Mouse (Mus musculus) layer of hippocampus, postnatal 36 days (tissue): Measurements from ENCODE around the gene Map4k3. TPM values are rescaled to one million over a fixed set of nuclear protein-coding genes. Genes with fewer than 3 reads are reported as not detected.
"Not testable (repeated sequence)": the region's sequence is repeated elsewhere in the genome, so short reads cannot be mapped to it uniquely, and the experiment has no call there.

Experiments used
- DNase-seq, 2 experiments: peaks; one replicate each; pipeline ENCODE4 v3.0.0; 2022
- total RNA-seq, 2 experiments: library from RNA; stranded (reverse); gene quantifications; 2 replicates each; pipeline ENCODE4 v1.2.3; 2021

Map4k3 gene
- 10 to 100 TPM; 89.8 to 92.7 TPM for total RNA-seq

- peak; percentile 85 to 86 for DNase-seq
Observed at GRCm38 (mm10) chr17:80728062-80728858, at the start of gene Map4k3. Gene Map4k3 (minus strand): TSS chr17:80728485.

GRCm38 (mm10) chr17:80777581-80777980, 49.3 kb upstream of the Map4k3 start:
- no peak for DNase-seq

DNA sequence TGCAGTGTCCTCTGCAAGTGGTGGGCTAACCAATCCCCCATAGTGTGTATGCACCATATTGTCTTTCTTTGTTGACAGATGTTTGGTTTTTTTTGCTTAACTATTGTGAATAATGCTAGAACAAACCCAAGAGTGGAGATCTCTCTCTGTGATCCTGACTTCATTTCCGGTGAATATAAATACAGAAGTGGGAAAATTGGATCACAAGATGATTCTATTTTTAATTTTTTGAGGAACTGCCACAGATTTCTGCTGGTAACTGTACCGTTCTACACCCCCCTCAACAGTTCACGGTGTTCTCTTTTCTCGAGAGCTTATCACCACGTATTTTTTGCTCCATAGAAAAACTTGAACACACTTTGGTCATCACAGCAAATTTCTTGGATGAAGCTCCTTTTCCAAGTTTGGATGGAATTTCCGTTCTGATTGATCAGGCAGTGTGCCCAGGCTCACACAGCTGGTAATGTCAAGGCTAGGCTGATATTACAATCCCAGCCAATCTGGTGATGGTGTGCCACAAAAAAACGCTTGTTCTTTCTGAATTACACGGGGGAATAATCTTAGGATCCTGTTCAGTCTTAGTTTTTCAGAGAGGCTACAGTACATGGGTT, 47.0 kb upstream of the Map4k3 start:
- peak in 1 of 2 experiments; percentile 40 for DNase-seq

DNA sequence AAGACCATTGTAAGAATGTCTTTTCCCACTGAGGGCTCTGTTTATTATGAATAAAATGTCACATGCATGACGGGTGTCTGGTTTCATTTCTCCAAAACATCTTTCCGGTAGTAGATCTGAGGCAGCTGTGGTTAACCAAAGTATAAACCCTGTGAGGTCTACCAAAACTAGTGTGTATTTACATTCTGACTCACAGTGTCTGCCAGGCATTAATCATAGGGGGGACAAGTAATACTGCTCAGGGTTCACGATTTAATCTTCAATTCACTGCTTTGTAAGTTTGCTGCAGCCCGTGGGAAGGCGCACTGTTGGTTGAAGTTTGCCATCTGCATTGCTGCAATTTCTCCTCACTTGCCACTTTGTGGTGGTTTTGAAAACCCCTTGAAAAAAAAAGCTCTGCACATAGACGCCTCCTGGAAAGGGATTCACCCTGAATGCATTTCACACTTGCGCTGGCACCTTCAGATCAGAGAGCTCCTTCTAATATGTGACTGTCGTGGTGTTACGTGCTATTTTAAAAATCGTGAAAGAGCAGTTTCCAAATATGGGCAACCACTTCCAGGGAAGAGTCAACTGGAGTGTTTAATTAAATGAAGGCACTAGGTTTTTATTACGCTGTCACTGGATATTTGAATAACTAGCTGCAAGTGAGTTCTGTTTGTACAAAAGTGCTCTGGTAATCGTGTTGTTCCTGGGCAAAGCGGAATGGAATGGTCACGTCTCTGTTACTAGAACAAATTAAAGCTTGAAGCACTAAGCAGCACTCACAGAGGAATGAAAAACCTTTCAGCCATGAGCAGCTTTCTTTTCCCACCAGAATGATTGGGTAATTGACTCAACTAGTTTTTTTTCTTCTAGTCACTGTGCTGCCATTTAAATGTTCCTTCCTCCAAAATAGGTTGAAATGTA, 44.5 kb upstream of the Map4k3 start:
- DNase-seq = no peak

- no peak for DNase-seq
Observed at GRCm38 (mm10) chr17:80770065-80770464, 41.8 kb upstream of the Map4k3 start.

DNA sequence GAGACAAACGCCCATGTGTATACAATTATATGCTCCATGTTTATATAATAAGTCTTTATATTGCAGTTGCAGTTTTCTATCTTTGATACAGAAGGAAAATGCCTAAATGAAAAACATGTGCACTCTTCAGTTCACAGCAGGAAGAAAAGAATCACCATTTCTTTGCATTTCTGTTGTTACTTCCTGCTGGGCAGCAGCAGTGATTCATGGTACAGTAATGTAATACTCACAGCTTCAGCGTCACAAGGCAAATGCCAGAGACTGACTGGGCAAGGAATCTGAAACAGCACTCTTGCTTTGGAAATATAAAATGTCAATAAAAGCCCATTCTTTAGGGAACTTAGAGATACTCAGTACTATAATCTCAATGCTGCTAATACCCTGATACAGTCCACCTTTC, 36.9 kb upstream of the Map4k3 start:
- DNase-seq = no peak

DNA sequence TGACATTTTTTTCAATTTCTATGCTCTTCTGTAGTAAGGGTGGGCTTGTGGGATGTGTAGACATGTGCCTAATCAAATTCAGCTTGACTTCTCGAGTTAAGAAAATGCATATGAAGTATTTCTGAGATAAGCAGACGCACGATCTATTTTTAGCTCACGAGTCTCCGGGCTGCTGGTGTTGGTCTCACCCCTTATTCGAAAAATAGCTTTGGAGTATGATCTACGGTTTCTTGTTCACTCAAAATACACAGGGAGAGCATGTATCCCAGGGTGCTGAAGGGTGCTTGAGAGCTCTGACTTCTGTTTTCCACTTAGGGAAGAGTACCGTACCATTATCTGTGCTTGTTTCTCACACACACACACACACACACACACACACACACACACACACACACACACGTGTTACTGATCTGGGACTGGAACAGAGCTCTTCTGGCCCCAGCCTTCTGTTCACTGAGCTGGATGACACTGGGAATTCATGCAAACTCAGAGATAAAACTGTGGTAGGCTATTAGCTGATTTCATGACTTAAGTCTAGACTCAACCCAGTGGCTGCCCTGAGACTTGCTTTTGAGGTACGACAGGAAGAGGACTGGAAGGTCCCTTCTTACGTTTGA, 34.9 kb upstream of the Map4k3 start:
- DNase-seq = no peak

DNA sequence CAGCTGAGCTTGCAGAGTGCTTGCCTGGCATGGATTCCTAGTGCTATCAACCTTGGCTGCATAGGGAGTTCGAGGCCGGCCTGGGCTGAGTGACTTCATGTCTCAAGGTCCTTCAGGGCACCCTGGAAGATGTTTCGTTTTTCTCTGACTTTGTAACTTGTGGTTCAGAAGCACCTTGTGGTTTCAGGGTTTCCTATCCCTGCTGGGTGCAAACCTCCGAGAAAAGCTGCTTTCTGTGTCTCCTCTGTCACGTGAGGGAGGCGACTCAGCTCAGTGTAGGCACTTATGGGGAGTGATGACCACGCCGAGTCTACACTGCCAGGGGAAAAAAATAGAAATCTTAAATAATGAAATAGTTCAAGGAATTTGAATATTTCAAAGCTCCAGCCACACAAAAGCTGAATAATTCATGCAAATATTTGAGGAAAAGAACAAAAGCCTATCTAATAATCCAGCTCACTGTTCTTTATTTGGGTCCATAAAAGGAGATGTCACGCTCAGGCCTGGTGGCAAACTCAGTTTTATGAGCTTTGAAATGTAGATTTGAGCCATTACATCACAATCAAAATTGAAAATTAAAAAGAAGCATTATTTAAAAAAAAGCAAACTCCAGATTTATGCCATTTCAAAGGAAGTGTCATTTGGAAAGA, 34.2 kb upstream of the Map4k3 start:
- DNase-seq = no peak

GRCm38 (mm10) chr17:80761191-80761590, 32.9 kb upstream of the Map4k3 start:
- not testable (repeated sequence) for DNase-seq

GRCm38 (mm10) chr17:80760344-80761145, 32.3 kb upstream of the Map4k3 start:
- no peak for DNase-seq

DNA sequence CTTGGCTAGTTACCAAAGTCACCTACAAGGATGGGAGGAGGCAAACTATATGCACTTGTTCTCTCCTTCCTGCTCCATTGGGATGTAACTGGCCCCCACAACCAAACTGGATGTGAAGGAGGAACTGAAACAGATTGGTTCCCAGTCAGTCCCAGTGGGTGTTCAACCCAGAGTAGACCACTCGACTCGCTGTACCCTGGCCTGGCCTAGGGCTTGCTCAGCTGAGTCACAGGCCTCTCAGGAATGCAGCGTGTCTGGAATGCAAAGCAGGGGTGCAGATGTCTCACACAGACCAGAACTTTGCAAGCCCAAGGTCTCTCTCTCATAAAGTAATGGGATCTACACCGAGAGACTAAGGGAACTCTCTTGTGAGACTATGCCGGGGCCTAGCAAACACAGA, 27.8 kb upstream of the Map4k3 start:
- no peak for DNase-seq

- DNase-seq = peak in 1 of 2 experiments; percentile 31
Observed at GRCm38 (mm10) chr17:80755076-80755871, 27.0 kb upstream of the Map4k3 start.

DNA sequence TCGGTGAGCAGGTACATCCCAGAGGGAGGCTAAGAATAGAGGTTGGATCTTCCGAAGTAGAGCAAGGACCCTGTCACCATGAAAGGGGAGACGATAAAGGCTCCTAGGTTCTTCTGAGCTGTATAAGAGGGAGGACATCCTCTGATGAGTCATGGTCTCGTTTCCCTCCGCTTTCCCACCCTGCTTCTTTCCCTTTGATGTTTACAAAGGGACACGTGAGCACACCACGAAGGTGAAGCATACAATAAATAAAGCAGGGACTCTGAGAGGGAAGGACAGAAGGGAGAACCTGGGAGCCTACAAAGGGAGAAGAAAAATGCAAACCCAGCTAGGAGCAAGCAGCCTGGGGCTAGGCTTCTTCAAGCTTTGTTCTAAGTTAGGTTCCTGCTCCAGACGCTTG, 26.3 kb upstream of the Map4k3 start:
- DNase-seq = no peak

DNA sequence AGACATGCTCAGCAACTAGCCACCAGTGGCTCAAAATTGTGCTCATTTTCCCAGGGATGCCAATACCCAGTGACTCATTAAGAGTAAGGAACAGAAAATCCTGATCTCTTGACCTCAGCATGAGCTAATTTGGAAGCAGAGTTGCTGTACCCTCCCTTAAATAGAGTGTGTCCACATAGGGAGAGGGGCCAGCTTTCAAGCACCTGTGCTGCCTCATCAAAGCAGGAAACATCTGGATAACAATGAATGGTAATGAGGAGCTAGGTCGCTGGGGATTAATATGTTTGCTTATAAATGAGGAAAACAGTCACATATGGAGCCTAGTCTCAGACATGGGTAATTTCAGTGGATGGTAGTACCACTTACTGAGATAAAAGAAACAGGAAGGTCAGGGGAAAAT, 24.2 kb upstream of the Map4k3 start:
- no peak for DNase-seq

DNA sequence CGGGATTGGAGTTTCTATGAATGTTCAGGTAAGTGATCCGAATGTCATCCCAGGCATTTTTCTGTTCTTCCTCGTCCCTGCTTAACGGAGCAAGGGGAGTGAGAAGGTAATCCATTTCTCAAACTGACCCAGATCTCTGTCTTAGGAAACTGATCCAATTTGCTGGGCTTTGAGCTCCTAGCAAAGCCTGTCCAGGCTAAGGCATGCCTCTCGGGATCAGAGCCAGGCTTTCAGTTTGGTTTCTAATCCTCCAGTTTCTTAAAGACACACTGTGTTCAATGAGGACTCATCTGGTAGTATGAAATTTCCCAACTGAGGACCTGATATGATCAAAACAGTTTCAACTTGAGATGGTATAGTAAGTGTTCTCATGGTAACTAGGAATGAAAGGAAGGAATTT, 11.1 kb upstream of the Map4k3 start:
- DNase-seq = no peak

DNA sequence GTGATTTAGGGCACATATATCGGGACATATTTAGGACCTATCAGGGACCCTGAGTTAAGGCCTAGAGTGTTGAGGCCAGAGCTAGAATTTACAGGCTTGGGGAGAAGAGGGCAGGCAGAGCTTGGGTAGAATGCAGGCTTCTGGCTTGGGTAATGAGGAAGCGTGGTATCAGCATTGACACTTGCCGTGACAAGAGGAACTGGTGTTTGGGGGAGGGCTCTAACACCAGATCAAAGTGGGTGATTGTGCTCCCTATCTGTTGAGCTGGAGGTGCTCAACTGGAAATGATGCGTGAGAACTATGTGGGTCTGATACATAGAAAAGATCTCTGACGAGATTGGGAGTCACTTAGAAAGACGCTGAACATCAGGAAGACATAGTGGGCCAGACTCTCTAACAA, 6.4 kb upstream of the Map4k3 start:
- no peak for DNase-seq

- DNase-seq = no peak
Observed at GRCm38 (mm10) chr17:80733121-80733800, 5.0 kb upstream of the Map4k3 start.

- no peak for DNase-seq
Observed at GRCm38 (mm10) chr17:80732256-80732655, 4.0 kb upstream of the Map4k3 start.

GRCm38 (mm10) chr17:80730283-80730682, 2.0 kb upstream of the Map4k3 start:
- not testable (repeated sequence) for DNase-seq

GRCm38 (mm10) chr17:80729825-80730224, 1.5 kb upstream of the Map4k3 start:
- DNase-seq = no peak
